Mouse (Mus musculus): ENCODE measurements around the gene Ssbp3.

Gene Ssbp3

DNA sequence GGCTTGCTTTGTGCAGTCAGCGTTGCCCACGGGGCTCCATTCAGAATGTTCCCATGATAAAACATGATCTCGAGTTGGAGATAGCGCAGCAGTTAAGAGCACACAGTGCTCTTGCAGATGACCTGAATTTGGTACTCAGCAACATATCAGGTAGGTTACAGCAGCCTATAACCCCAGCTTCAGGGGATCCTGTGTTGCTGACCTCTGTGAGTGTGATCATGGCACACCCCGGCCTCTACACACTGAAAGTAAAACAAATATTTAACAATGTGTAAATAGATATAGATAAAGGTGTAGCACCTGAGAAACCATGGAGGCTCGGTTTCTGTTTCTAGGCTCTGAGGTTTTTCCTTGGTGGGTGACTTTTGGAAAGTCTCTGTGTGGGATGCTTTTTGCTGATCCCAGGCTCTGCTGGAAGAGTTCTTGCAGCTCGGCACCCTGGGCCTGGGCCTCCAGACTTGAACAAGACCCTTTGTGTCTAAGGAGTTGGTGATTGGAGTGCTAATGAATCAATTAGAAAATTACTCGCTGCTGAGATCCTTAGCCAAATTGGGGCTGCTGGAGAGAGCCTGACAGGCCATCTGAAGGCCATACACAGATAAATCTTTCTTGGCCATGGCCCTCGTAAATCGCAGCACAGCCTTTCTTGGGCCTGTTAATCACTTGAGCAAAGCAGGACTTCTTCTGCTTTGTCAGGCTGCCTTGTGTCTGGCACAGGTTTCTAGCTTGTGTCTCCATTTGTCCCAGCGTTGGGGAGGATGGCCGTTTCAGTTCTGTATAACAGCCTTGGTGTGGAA, 49.2 kb downstream of the Ssbp3 start:
- no peak for DNase-seq (ENCODE audit: low spot score in 2 of 2)

DNA sequence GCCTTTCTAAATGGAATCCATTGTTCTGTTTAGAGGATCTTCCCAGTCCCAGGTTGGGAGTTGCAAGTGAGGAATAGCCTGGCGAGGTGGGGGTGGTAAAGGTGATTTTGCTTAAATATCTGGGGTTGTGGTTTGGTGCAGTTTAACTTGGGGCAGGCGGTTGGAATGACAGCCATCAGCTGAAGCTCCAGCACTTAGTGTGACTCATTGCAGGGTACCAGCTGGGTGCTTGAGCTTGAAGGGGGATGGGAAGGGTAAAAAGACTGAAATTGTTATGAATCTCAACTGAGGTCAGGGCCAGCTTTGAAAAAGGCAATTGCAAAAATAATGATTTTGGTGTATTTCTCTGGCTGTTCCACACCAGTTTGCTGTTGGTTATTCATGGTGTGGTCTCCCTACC, 50.0 kb downstream of the Ssbp3 start:
- DNase-seq (ENCODE audit: low spot score in 2 of 2): no peak

GRCm38 (mm10) chr4:106961321-106961720, 50.8 kb downstream of the Ssbp3 start:
- DNase-seq (ENCODE audit: low spot score in 2 of 2): no peak

DNA sequence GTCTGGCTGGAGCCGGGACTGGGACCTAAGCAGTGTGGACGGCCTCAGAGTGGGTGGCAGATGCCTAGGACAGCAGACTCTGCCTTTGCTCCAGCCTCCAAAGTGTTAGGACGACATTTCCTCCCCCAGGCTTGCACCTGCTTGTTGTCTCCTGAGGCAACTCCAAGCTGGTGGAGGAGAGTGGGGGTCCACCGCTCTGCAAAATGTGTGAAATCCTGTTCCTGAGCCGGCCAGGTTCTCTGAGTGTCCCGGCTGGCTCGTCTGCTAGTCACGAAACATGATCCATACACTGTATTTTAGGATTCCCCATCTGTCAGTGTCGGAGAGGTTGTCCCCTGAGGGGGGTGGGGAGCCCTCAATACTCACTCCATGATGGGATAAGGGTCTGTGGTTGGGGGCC, 53.9 kb downstream of the Ssbp3 start:
- peak in 1 of 2 experiments; percentile 70 for DNase-seq (ENCODE audit: low spot score in 2 of 2)

GRCm38 (mm10) chr4:106964996-106965395, 54.5 kb downstream of the Ssbp3 start:
- DNase-seq (ENCODE audit: low spot score in 2 of 2): no peak

GRCm38 (mm10) chr4:106966443-106966842, 55.9 kb downstream of the Ssbp3 start:
- peak in 1 of 2 experiments; percentile 57 for DNase-seq (ENCODE audit: low spot score in 2 of 2)

GRCm38 (mm10) chr4:106968910-106969309, 58.4 kb downstream of the Ssbp3 start:
- no peak for DNase-seq (ENCODE audit: low spot score in 2 of 2)

- DNase-seq (ENCODE audit: low spot score in 2 of 2): no peak
These were observed 60.3 kb downstream of the Ssbp3 start for GRCm38 (mm10) chr4:106970786-106971185.

DNA sequence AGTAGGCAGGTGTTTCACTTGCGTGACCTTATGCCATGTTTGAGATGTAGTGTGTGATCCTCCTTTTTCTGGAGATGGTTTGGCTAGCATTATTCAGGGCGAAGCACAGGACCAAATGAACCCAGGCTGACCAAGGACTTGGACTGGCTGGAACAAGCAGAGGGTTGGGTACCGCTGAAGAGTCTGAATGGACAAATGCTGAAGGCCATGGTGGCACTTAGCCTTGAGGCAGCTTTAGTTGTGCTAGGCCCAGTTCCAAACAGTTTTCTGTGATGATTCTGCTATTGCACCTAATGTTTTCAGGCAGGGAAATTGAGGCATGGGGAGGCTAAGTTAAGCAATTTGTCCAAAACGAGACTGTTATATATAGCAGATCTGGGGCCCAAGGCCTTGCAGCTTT, 61.6 kb downstream of the Ssbp3 start:
- DNase-seq (ENCODE audit: low spot score in 2 of 2): no peak

- no peak for DNase-seq (ENCODE audit: low spot score in 2 of 2)
These were observed 62.2 kb downstream of the Ssbp3 start for GRCm38 (mm10) chr4:106972461-106973384.

- no peak for DNase-seq (ENCODE audit: low spot score in 2 of 2)
These were observed 64.8 kb downstream of the Ssbp3 start for GRCm38 (mm10) chr4:106975324-106975723.

DNA sequence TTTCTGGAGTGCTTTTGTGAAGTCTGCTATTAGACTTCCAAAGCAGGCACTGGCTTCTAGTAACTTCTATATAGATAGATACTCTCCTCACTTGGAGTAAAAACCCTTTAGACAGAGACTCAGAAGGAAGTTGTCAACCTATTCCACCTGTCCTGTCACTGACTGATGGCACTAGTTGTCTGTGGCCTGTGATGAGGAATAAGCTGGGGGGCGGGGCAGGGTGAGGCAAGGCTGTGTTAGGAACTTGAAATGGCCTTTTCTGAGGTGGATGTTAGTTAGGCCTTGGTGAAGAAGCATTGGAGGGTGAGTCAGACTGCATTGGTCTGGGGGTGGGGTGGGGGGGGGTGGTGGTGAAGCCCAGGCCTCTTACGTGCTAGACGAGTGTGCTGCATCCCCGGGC, 65.4 kb downstream of the Ssbp3 start:
- DNase-seq (ENCODE audit: low spot score in 2 of 2): no peak

- DNase-seq (ENCODE audit: low spot score in 2 of 2): no peak
These were observed 66.1 kb downstream of the Ssbp3 start for GRCm38 (mm10) chr4:106976576-106976975.

GRCm38 (mm10) chr4:106977218-106977651, 66.7 kb downstream of the Ssbp3 start:
- DNase-seq (ENCODE audit: low spot score in 2 of 2): no peak

DNA sequence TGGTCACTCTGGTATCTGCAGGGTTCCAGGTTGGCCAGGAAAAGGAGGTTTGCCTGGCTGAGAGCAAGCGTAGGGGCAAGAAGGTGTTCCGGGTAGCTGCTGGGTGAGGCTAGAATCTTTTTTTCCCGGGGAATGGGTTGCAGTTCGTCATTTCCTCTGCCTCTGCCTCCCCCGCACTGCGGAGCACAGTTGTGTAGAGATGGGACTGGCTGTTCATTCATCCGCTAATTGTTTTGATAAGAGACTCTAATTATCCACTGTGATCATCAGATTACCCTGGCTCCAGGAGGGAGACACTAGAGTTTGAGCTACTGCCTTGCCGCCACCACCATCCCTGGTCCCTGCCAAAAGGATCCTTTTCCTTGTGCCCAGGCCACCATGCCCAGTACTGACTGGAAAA, 67.9 kb downstream of the Ssbp3 start:
- no peak for DNase-seq (ENCODE audit: low spot score in 2 of 2)

DNA sequence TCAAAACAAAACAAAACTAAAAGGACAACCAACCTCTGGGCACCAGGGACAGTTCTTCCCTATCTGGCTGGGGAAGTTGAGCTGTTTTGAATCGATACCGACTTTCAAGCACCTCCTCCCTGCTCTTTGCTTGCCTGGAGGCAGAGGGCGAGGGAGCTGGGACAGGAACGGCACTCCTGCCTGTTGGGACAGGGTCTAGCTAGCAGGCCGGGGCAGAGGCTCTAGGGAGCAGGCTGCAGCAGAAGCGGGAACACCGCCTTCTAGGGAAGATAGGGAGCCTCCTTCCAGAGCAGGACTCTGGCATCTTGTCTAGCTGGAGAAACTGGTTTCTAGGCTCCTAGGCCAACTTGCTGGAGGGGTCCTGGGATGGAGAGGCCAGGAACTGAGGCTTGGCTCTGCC, 70.2 kb downstream of the Ssbp3 start:
- DNase-seq (ENCODE audit: low spot score in 2 of 2): no peak

DNA sequence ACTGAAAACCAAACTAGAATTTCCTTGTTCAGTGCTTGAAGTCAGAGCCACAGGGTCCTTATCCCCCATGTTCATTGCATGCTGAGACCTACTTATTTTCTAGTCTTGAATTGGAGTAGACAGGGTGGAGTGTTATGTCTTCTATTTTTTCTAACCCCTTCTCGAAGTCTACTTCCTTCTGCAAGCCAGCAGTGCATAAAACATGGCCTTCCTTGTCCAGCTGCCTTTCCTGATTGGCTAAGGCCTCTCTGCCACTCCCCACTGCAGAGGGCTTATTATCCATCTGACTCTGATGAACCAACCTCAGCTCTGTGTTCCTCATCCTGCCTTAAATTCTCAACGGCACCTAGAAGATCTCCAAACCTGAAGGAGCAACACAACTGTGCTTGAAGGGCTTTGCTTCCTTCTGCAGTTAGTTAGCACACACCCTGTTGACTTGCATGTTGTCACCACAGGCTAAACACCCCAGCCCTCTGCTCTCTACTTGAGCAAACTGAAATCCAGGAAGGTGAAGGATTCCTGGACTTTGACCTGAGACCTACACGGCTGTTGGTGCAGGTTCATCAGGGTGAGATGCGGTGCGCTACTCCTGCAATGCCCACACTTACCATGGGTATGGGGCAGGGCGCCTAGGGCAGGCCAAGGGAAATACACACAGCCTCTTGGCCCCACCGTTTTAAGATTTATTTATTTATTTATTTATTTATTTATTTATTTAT, 71.0 kb downstream of the Ssbp3 start:
- no peak for DNase-seq (ENCODE audit: low spot score in 2 of 2)

DNA sequence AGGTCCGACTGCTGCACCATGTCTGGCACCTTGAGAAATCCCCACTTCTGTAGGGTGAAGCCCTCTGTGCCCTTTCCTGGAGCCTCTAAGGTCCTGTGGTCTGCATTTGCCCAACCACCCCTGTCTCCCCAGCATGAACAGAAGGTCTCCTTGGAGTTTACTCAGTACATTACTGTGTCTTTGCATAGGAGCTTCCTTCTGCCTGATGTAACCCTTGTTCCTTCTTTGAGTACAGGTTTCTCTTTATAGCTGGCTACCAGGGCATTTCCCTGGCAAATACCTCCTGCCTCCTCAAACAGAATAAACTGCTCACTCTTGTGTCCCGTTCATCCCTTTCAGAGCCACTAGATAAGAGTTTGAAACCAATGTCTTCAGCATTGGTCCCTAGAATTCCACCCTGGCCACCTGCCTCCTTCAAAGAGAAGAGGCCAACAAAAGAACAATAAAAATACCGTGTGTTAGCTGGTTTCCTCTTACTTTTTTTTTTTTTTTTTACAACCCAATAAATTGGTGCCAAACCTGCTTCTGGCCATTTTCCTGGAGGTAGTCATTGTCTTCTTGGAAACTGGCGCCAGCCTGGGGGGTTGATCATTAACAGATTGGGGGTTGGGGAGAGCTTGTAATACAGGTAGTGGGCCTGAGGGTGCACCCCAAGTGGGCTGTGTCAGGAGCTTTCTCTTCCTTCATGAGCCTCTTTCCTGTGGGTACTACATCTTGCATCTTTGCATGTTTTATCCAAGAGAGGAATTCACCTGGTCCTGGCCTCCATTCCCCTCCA, 72.0 kb downstream of the Ssbp3 start:
- DNase-seq (ENCODE audit: low spot score in 2 of 2): no peak

GRCm38 (mm10) chr4:106983908-106984515, 73.5 kb downstream of the Ssbp3 start:
- no peak for DNase-seq (ENCODE audit: low spot score in 2 of 2)

GRCm38 (mm10) chr4:106985289-106985688, 74.8 kb downstream of the Ssbp3 start:
- no peak for DNase-seq (ENCODE audit: low spot score in 2 of 2)

All from left cerebral cortex, adult 9 months (tissue).